Mouse (Mus musculus): ENCODE data around the gene Cdca7. TPM values are rescaled to one million over a fixed set of nuclear protein-coding genes. Genes with fewer than 3 reads are reported as not detected.

Gene Cdca7
- 5.1 TPM for polyA plus RNA-seq (2012; fragmentation: generic; extraction: Trizol)

GRCm38 (mm10) chr2:72475797-72476485, at the start of gene Cdca7:
Gene Cdca7 (plus strand): TSS chr2:72476159.
- H3ac ChIP-seq (ENCODE audit: control insufficient read depth, insufficient read length), result peak within 1 kb of the TSS; percentile 7
- no peaks in the 10 kb centered on the region for H3K36me3 ChIP-seq (ENCODE audit: control insufficient read depth, insufficient read depth)
- TF ChIP-seq POLR2AphosphoS2 (IDR thresholded peaks at IDR 0.05; ENCODE audit: insufficient read length, low read depth) (no peak), MYOG (IDR thresholded peaks at IDR 0.05; ENCODE audit: control insufficient read depth in 1 of 3, insufficient read depth in 1 of 3, insufficient read length in 2 of 3, low read depth in 2 of 3) (no peak), MYOD1 (IDR thresholded peaks at IDR 0.05; ENCODE audit: control insufficient read depth in 1 of 3, insufficient read length in 2 of 3, low read depth in 2 of 3) (no peak), MAX (IDR thresholded peaks at IDR 0.05; ENCODE audit: low read depth) (no peak), E2F4 (IDR thresholded peaks at IDR 0.05; ENCODE audit: insufficient read depth) (peak; percentile 52), POLR2A (IDR thresholded peaks at IDR 0.05; ENCODE audit: insufficient read length, low read depth) (peak; percentile 44), CEBPB (IDR thresholded peaks at IDR 0.05; ENCODE audit: insufficient read depth, poor library complexity, severe bottlenecking) (no peak)
- H3K79me2 ChIP-seq (ENCODE audit: control insufficient read depth, insufficient read depth), result peaks cover 20% of the 10 kb centered on the region
- H3K4me3 ChIP-seq, result peak within 1 kb of the TSS; percentile 63
- peak within 1 kb of the TSS; percentile 79 for H3K4me2 ChIP-seq (ENCODE audit: low read depth)
- no peaks in the 10 kb centered on the region for H3K27me3 ChIP-seq (ENCODE audit: control insufficient read depth, insufficient read depth, insufficient read length)

GRCm38 (mm10) chr2:72426776-72427175, 49.2 kb upstream of the Cdca7 start:
- no peaks in the 10 kb centered on the region for H3K79me2 ChIP-seq (ENCODE audit: control insufficient read depth, insufficient read depth)
- H3K4me2 ChIP-seq (ENCODE audit: low read depth), result no peak overlapping the region
- H3ac ChIP-seq (ENCODE audit: control insufficient read depth, insufficient read length), result no peak overlapping the region
- peaks cover 2% of the 10 kb centered on the region for H3K36me3 ChIP-seq (ENCODE audit: control insufficient read depth, insufficient read depth)
- H3K27me3 ChIP-seq (ENCODE audit: control insufficient read depth, insufficient read depth, insufficient read length), result no peaks in the 10 kb centered on the region
- no peak for TF ChIP-seq TCF12 (IDR thresholded peaks at IDR 0.05; ENCODE audit: insufficient read depth, poor library complexity, severe bottlenecking)
- no peak for TF ChIP-seq TCF3 (IDR thresholded peaks at IDR 0.05; ENCODE audit: insufficient read length, low read depth)
- TF ChIP-seq MYOG (IDR thresholded peaks at IDR 0.05; ENCODE audit: control insufficient read depth in 1 of 3, insufficient read depth in 1 of 3, insufficient read length in 2 of 3, low read depth in 2 of 3), result no peak
- no peak for TF ChIP-seq USF1 (IDR thresholded peaks at IDR 0.05; ENCODE audit: low read depth)
- no peak for TF ChIP-seq REST (IDR thresholded peaks at IDR 0.05; ENCODE audit: insufficient read depth, insufficient read length)
- TF ChIP-seq POLR2A (IDR thresholded peaks at IDR 0.05; ENCODE audit: insufficient read length, low read depth), result no peak
- no peak overlapping the region for H3K4me3 ChIP-seq

GRCm38 (mm10) chr2:72427288-72427687, 48.7 kb upstream of the Cdca7 start:
- H3ac ChIP-seq (ENCODE audit: control insufficient read depth, insufficient read length), result no peak overlapping the region
- H3K27me3 ChIP-seq (ENCODE audit: control insufficient read depth, insufficient read depth, insufficient read length), result no peaks in the 10 kb centered on the region
- H3K4me2 ChIP-seq (ENCODE audit: low read depth), result no peak overlapping the region
- no peak for TF ChIP-seq TCF12 (IDR thresholded peaks at IDR 0.05; ENCODE audit: insufficient read depth, poor library complexity, severe bottlenecking)
- no peaks in the 10 kb centered on the region for H3K79me2 ChIP-seq (ENCODE audit: control insufficient read depth, insufficient read depth)
- H3K36me3 ChIP-seq (ENCODE audit: control insufficient read depth, insufficient read depth), result no peaks in the 10 kb centered on the region
- no peak overlapping the region for H3K4me3 ChIP-seq

GRCm38 (mm10) chr2:72438941-72439533, 36.9 kb upstream of the Cdca7 start:
- no peak overlapping the region for H3K4me3 ChIP-seq
- H3K27me3 ChIP-seq (ENCODE audit: control insufficient read depth, insufficient read depth, insufficient read length), result no peaks in the 10 kb centered on the region
- H3K79me2 ChIP-seq (ENCODE audit: control insufficient read depth, insufficient read depth), result no peaks in the 10 kb centered on the region
- H3ac ChIP-seq (ENCODE audit: control insufficient read depth, insufficient read length), result no peak overlapping the region
- TF ChIP-seq POLR2AphosphoS2 (IDR thresholded peaks at IDR 0.05; ENCODE audit: insufficient read length, low read depth) (no peak), TCF12 (IDR thresholded peaks at IDR 0.05; ENCODE audit: insufficient read depth, poor library complexity, severe bottlenecking) (no peak), MYOD1 (IDR thresholded peaks at IDR 0.05; ENCODE audit: control insufficient read depth in 1 of 3, insufficient read length in 2 of 3, low read depth in 2 of 3) (no peak), E2F4 (IDR thresholded peaks at IDR 0.05; ENCODE audit: insufficient read depth) (no peak), SRF (IDR thresholded peaks at IDR 0.05; ENCODE audit: control insufficient read depth, insufficient read length, low read depth) (no peak), TCF3 (IDR thresholded peaks at IDR 0.05; ENCODE audit: insufficient read length, low read depth) (no peak), CEBPB (IDR thresholded peaks at IDR 0.05; ENCODE audit: insufficient read depth, poor library complexity, severe bottlenecking) (no peak), REST (IDR thresholded peaks at IDR 0.05; ENCODE audit: insufficient read depth, insufficient read length) (no peak), USF1 (IDR thresholded peaks at IDR 0.05; ENCODE audit: low read depth) (no peak), MYOG (IDR thresholded peaks at IDR 0.05; ENCODE audit: control insufficient read depth in 1 of 3, insufficient read depth in 1 of 3, insufficient read length in 2 of 3, low read depth in 2 of 3) (no peak), POLR2A (IDR thresholded peaks at IDR 0.05; ENCODE audit: insufficient read length, low read depth) (no peak), MAX (IDR thresholded peaks at IDR 0.05; ENCODE audit: low read depth) (no peak)
- no peak overlapping the region for H3K4me2 ChIP-seq (ENCODE audit: low read depth)
- peaks cover 17% of the 10 kb centered on the region for H3K36me3 ChIP-seq (ENCODE audit: control insufficient read depth, insufficient read depth)

- H3K36me3 ChIP-seq (ENCODE audit: control insufficient read depth, insufficient read depth), result peaks cover 11% of the 10 kb centered on the region
- no peak overlapping the region for H3K4me3 ChIP-seq
- no peak overlapping the region for H3K4me2 ChIP-seq (ENCODE audit: low read depth)
- no peak overlapping the region for H3ac ChIP-seq (ENCODE audit: control insufficient read depth, insufficient read length)
- no peaks in the 10 kb centered on the region for H3K27me3 ChIP-seq (ENCODE audit: control insufficient read depth, insufficient read depth, insufficient read length)
- TF ChIP-seq TCF12 (IDR thresholded peaks at IDR 0.05; ENCODE audit: insufficient read depth, poor library complexity, severe bottlenecking), result no peak
- TF ChIP-seq POLR2A (IDR thresholded peaks at IDR 0.05; ENCODE audit: insufficient read length, low read depth), result no peak
- TF ChIP-seq E2F4 (IDR thresholded peaks at IDR 0.05; ENCODE audit: insufficient read depth), result no peak
- TF ChIP-seq USF1 (IDR thresholded peaks at IDR 0.05; ENCODE audit: low read depth), result no peak
- TF ChIP-seq POLR2AphosphoS2 (IDR thresholded peaks at IDR 0.05; ENCODE audit: insufficient read length, low read depth), result no peak
- TF ChIP-seq CEBPB (IDR thresholded peaks at IDR 0.05; ENCODE audit: insufficient read depth, poor library complexity, severe bottlenecking), result no peak
- TF ChIP-seq SRF (IDR thresholded peaks at IDR 0.05; ENCODE audit: control insufficient read depth, insufficient read length, low read depth), result no peak
- no peak for TF ChIP-seq REST (IDR thresholded peaks at IDR 0.05; ENCODE audit: insufficient read depth, insufficient read length)
- no peak for TF ChIP-seq TCF3 (IDR thresholded peaks at IDR 0.05; ENCODE audit: insufficient read length, low read depth)
- no peak for TF ChIP-seq MYOD1 (IDR thresholded peaks at IDR 0.05; ENCODE audit: control insufficient read depth in 1 of 3, insufficient read length in 2 of 3, low read depth in 2 of 3)
- TF ChIP-seq MYOG (IDR thresholded peaks at IDR 0.05; ENCODE audit: control insufficient read depth in 1 of 3, insufficient read depth in 1 of 3, insufficient read length in 2 of 3, low read depth in 2 of 3), result no peak
- no peak for TF ChIP-seq MAX (IDR thresholded peaks at IDR 0.05; ENCODE audit: low read depth)
- no peaks in the 10 kb centered on the region for H3K79me2 ChIP-seq (ENCODE audit: control insufficient read depth, insufficient read depth)
Measured at GRCm38 (mm10) chr2:72441010-72441409, 34.9 kb upstream of the Cdca7 start.
